Mouse (Mus musculus): ENCODE data around the gene Klhl12. TPM values are rescaled to one million over a fixed set of nuclear protein-coding genes. Genes with fewer than 3 reads are reported as not detected.
A peak's percentile ranks its signal among the peaks of the same experiment; 100 is the strongest.

Klhl12 gene
- 6.5 TPM for polyA plus RNA-seq (2012; fragmentation: generic; extraction: Trizol)
- long read RNA-seq, experiment 1, transcript Klhl12-201 (12 exons, 3,408 nt), result major isoform, 7 of 15 reads
- long read RNA-seq, experiment 1, partial matches to known transcripts, result 0 of 15 reads
- long read RNA-seq, experiment 1, other reads (novel, unspliced or antisense), result 4 of 15 reads
- long read RNA-seq, experiment 2, transcript Klhl12-201 (12 exons, 3,408 nt), result major isoform, 84 of 194 reads
- long read RNA-seq, experiment 2, transcript Klhl12-203 (12 exons, 3,277 nt), result minor isoform, 83 of 194 reads
- long read RNA-seq, experiment 2, partial matches to known transcripts, result 4 of 194 reads
- long read RNA-seq, experiment 2, other reads (novel, unspliced or antisense), result 21 of 194 reads

GRCm38 (mm10) chr1:134454904-134455824 lies at the start of gene Klhl12:
Gene Klhl12, plus strand, starts transcription at chr1:134455531.
- Histone ChIP-seq H3K79me3 (ENCODE audit: low read depth) (peaks cover 2% of the 10 kb centered on the region), H3K4me3 (ENCODE audit: insufficient read depth, poor library complexity, severe bottlenecking) (peak within 1 kb of the TSS; percentile 72), H3K27me3 (ENCODE audit: control insufficient read depth, insufficient read depth, insufficient read length) (no peaks in the 10 kb centered on the region), H3K36me3 (ENCODE audit: control insufficient read depth, insufficient read depth) (no peaks in the 10 kb centered on the region), H3K79me2 (ENCODE audit: control insufficient read depth, insufficient read depth) (peaks cover 11% of the 10 kb centered on the region), H3ac (ENCODE audit: control insufficient read depth, insufficient read length, low read depth) (peak within 1 kb of the TSS; percentile 100)
- TF ChIP-seq MYOD1 (IDR thresholded peaks at IDR 0.05; ENCODE audit: control insufficient read depth, insufficient read length, low read depth) (no peak), CEBPB (IDR thresholded peaks at IDR 0.05; ENCODE audit: low read depth) (peak; percentile 81)

- Histone ChIP-seq H3ac (ENCODE audit: control insufficient read depth, insufficient read length, low read depth) (peak overlapping the region; percentile 79), H3K36me3 (ENCODE audit: control insufficient read depth, insufficient read depth) (peaks cover 37% of the 10 kb centered on the region)
- TF ChIP-seq USF1 (IDR thresholded peaks at IDR 0.05; ENCODE audit: low read depth) (no peak), MAX (IDR thresholded peaks at IDR 0.05) (no peak), MYOG (IDR thresholded peaks at IDR 0.05; ENCODE audit: control insufficient read depth, extremely low read depth, insufficient read length) (no peak), FOSL1 (IDR thresholded peaks at IDR 0.05; ENCODE audit: insufficient read depth, low read length, poor library complexity, severe bottlenecking) (no peak), CEBPB (IDR thresholded peaks at IDR 0.05; ENCODE audit: low read depth) (no peak), CTCF (IDR thresholded peaks at IDR 0.05; ENCODE audit: control insufficient read depth, insufficient read depth, insufficient read length) (no peak), MYOD1 (IDR thresholded peaks at IDR 0.05; ENCODE audit: control insufficient read depth, insufficient read length, low read depth) (no peak)
These were observed 48.9 kb upstream of the Klhl12 start for GRCm38 (mm10) chr1:134406414-134406771.

GRCm38 (mm10) chr1:134408080-134408479 lies 47.3 kb upstream of the Klhl12 start:
- H3K79me2 ChIP-seq (ENCODE audit: control insufficient read depth, insufficient read depth), result peaks cover 12% of the 10 kb centered on the region
- no peak for TF ChIP-seq MAX (IDR thresholded peaks at IDR 0.05)
- no peak for TF ChIP-seq CEBPB (IDR thresholded peaks at IDR 0.05; ENCODE audit: low read depth)
- TF ChIP-seq MYOG (IDR thresholded peaks at IDR 0.05; ENCODE audit: control insufficient read depth, extremely low read depth, insufficient read length), result no peak
- H3K79me3 ChIP-seq (ENCODE audit: low read depth), result peaks cover 7% of the 10 kb centered on the region
- no peak overlapping the region for H3K4me3 ChIP-seq (ENCODE audit: insufficient read depth, poor library complexity, severe bottlenecking)
- H3ac ChIP-seq (ENCODE audit: control insufficient read depth, insufficient read length, low read depth), result no peak overlapping the region
- H3K27me3 ChIP-seq (ENCODE audit: control insufficient read depth, insufficient read depth, insufficient read length), result no peaks in the 10 kb centered on the region
- H3K36me3 ChIP-seq (ENCODE audit: control insufficient read depth, insufficient read depth), result peaks cover 37% of the 10 kb centered on the region

More at GRCm38 (mm10) chr1:134406414-134406771, 48.9 kb upstream of the Klhl12 start:
- Histone ChIP-seq H3K79me3 (ENCODE audit: low read depth) (peaks cover 7% of the 10 kb centered on the region), H3K79me2 (ENCODE audit: control insufficient read depth, insufficient read depth) (peaks cover 12% of the 10 kb centered on the region), H3K27me3 (ENCODE audit: control insufficient read depth, insufficient read depth, insufficient read length) (no peaks in the 10 kb centered on the region), H3K4me3 (ENCODE audit: insufficient read depth, poor library complexity, severe bottlenecking) (peak overlapping the region; percentile 64)

- H3K4me3 ChIP-seq (ENCODE audit: insufficient read depth, poor library complexity, severe bottlenecking), result no peak overlapping the region
- TF ChIP-seq MYOG (IDR thresholded peaks at IDR 0.05; ENCODE audit: control insufficient read depth, extremely low read depth, insufficient read length) (no peak), FOSL1 (IDR thresholded peaks at IDR 0.05; ENCODE audit: insufficient read depth, low read length, poor library complexity, severe bottlenecking) (no peak), MYOD1 (IDR thresholded peaks at IDR 0.05; ENCODE audit: control insufficient read depth, insufficient read length, low read depth) (no peak), CTCF (IDR thresholded peaks at IDR 0.05; ENCODE audit: control insufficient read depth, insufficient read depth, insufficient read length) (no peak), CEBPB (IDR thresholded peaks at IDR 0.05; ENCODE audit: low read depth) (no peak), MAX (IDR thresholded peaks at IDR 0.05) (no peak), USF1 (IDR thresholded peaks at IDR 0.05; ENCODE audit: low read depth) (no peak)
These were observed 43.4 kb upstream of the Klhl12 start for GRCm38 (mm10) chr1:134411706-134412629.

GRCm38 (mm10) chr1:134414038-134414437 lies 41.3 kb upstream of the Klhl12 start:
- Histone ChIP-seq H3K27me3 (ENCODE audit: control insufficient read depth, insufficient read depth, insufficient read length) (no peaks in the 10 kb centered on the region), H3K4me3 (ENCODE audit: insufficient read depth, poor library complexity, severe bottlenecking) (no peak overlapping the region), H3K36me3 (ENCODE audit: control insufficient read depth, insufficient read depth) (peaks cover 22% of the 10 kb centered on the region), H3K79me2 (ENCODE audit: control insufficient read depth, insufficient read depth) (peaks cover 36% of the 10 kb centered on the region), H3ac (ENCODE audit: control insufficient read depth, insufficient read length, low read depth) (no peak overlapping the region), H3K79me3 (ENCODE audit: low read depth) (peaks cover 32% of the 10 kb centered on the region)
- TF ChIP-seq MYOG (IDR thresholded peaks at IDR 0.05; ENCODE audit: control insufficient read depth, extremely low read depth, insufficient read length) (no peak), MYOD1 (IDR thresholded peaks at IDR 0.05; ENCODE audit: control insufficient read depth, insufficient read length, low read depth) (no peak)

More at GRCm38 (mm10) chr1:134411706-134412629, 43.4 kb upstream of the Klhl12 start:
- Histone ChIP-seq H3K36me3 (ENCODE audit: control insufficient read depth, insufficient read depth) (peaks cover 37% of the 10 kb centered on the region), H3K27me3 (ENCODE audit: control insufficient read depth, insufficient read depth, insufficient read length) (no peaks in the 10 kb centered on the region), H3ac (ENCODE audit: control insufficient read depth, insufficient read length, low read depth) (no peak overlapping the region), H3K79me2 (ENCODE audit: control insufficient read depth, insufficient read depth) (peaks cover 20% of the 10 kb centered on the region), H3K79me3 (ENCODE audit: low read depth) (peaks cover 12% of the 10 kb centered on the region)

All from C2C12 (cell line).